9 mouse cellular contexts compared by ENCODE assay signal in genomic region chr6:83673395-83673794, GRCm38 (mm10). TPM values are rescaled to one million over a fixed set of nuclear protein-coding genes. Genes with fewer than 3 reads are reported as not detected.
A peak's percentile ranks its signal among the peaks of the same experiment; 100 is the strongest.
DNase-seq lines count a peak whose midpoint lies in the region; ATAC-seq and TF ChIP-seq lines count a peak whose summit lies in the region.
"Had no signal": no experiment of that assay in that cellular context is flagged by ENCODE, and none has a peak within 500 bp of the region (broad histone marks: within the 10 kb centered on the region; RNA-seq: fewer than 3 reads in every experiment).

No protein-coding gene starts in this region.

- no peak overlapping the region for H3K27ac ChIP-seq in kidney, embryonic 15.5 days
- no peak overlapping the region for H3K27ac ChIP-seq in liver, embryonic 14.5 days
- H3K27ac ChIP-seq: stomach, embryonic 15.5 days had no signal

- no peaks in the 10 kb centered on the region for H3K9me3 ChIP-seq in kidney, embryonic 15.5 days (replicated peaks)
- no peaks in the 10 kb centered on the region for H3K9me3 ChIP-seq in liver, embryonic 14.5 days (ENCODE audit: control insufficient read depth, low read length)
- H3K9me3 ChIP-seq: stomach, embryonic 15.5 days had no signal

- 5% methylated on average over 4 of the region's 4 CpGs for WGBS in kidney, embryonic 15.5 days
- 5% methylated on average over 4 of the region's 4 CpGs for WGBS in liver, embryonic 14.5 days (ENCODE audit: insufficient replicate concordance)

- TF ChIP-seq EP300 in liver, embryonic 14.5 days (IDR thresholded peaks at IDR 0.05; ENCODE audit: low read depth): no peak

- H3K9ac ChIP-seq in kidney, embryonic 15.5 days: no peak overlapping the region
- no peak overlapping the region for H3K9ac ChIP-seq in liver, embryonic 14.5 days (replicated peaks)
- H3K9ac ChIP-seq: stomach, embryonic 15.5 days had no signal

- H3K4me1 ChIP-seq in kidney, embryonic 15.5 days: no peaks in the 10 kb centered on the region
- H3K4me1 ChIP-seq in liver, embryonic 14.5 days (replicated peaks; ENCODE audit: control insufficient read depth in 2 of 2, insufficient read depth in 2 of 2, low read length in 1 of 2): no peaks in the 10 kb centered on the region
- H3K4me1 ChIP-seq: stomach, embryonic 15.5 days had no signal

- peak; percentile 80 for TF ChIP-seq CTCF in liver, embryonic 14.5 days (IDR thresholded peaks at IDR 0.05; ENCODE audit: low read depth)

- H3K36me3 ChIP-seq in kidney, embryonic 15.5 days: no peaks in the 10 kb centered on the region
- H3K36me3 ChIP-seq in liver, embryonic 14.5 days (replicated peaks; ENCODE audit: control insufficient read depth, insufficient read depth, low read depth): no peaks in the 10 kb centered on the region
- H3K36me3 ChIP-seq: stomach, embryonic 15.5 days had no signal

- peaks cover 11% of the 10 kb centered on the region; the same call in 1 of the 2 replicates for H3K27me3 ChIP-seq in kidney, embryonic 15.5 days
- no peaks in the 10 kb centered on the region for H3K27me3 ChIP-seq in liver, embryonic 14.5 days (ENCODE audit: control insufficient read depth, insufficient read depth, low read length)

- no peak overlapping the region for H3K4me3 ChIP-seq in kidney, embryonic 15.5 days (replicated peaks)
- no peak overlapping the region for H3K4me3 ChIP-seq in liver, embryonic 14.5 days (ENCODE audit: insufficient read depth in 1 of 2, low read depth in 2 of 2, low read length in 2 of 2)
- H3K4me3 ChIP-seq: stomach, embryonic 15.5 days had no signal

- peak; percentile 27 for DNase-seq in kidney, adult 11 months
- peak; percentile 42 for DNase-seq in c-Kit-positive CD71-positive TER-119-negative erythroid progenitor cells, embryonic 14.5 days (ENCODE audit: low read depth)
- DNase-seq in frontal cortex, adult 2 months (ENCODE audit: extremely low spot score in 1 of 2, low spot score in 1 of 2): peak; percentile 42 to 91
- DNase-seq in kidney, postnatal 10 days: peak; percentile 87
- peak; percentile 20 to 45 (median 29) for DNase-seq in liver, embryonic 14.5 days (ENCODE audit: low read depth in 3 of 3, low spot score in 3 of 3)
- peak; percentile 60 for DNase-seq in retina, postnatal 7 days (ENCODE audit: low read depth, low spot score)
- DNase-seq in urinary bladder, adult 18-20 months (ENCODE audit: low spot score in 2 of 2): peak; percentile 13 to 50

- no peak overlapping the region for H3K4me2 ChIP-seq in kidney, embryonic 15.5 days
- H3K4me2 ChIP-seq in liver, embryonic 14.5 days (ENCODE audit: low read depth): no peak overlapping the region
- H3K4me2 ChIP-seq: stomach, embryonic 15.5 days had no signal

- no peak for ATAC-seq in kidney, embryonic 15.5 days (replicated peaks; ENCODE audit: low FRiP score)
- ATAC-seq in liver, embryonic 14.5 days (ENCODE audit: insufficient read depth): no peak

RNA-seq across cellular contexts. Expression of gene Cd207, which starts 4.3 kb away (rescaled TPM):
- not detected in 2 replicates for polyA plus RNA-seq in kidney, embryonic 15.5 days (2015; fragmentation: Nextera tagmentation; extraction: Ambion mirVana)
- polyA plus RNA-seq in frontal cortex, adult 2 months (2012; rRNA removed): 0.06 TPM in 1 of 2 replicates, not detected in the other
- polyA plus RNA-seq in liver, embryonic 14.5 days (2012; rRNA removed): 0.08 and 0.17 TPM in 2 replicates
- polyA plus RNA-seq in liver, embryonic 14.5 days (2014; fragmentation: Nextera tagmentation; extraction: Ambion mirVana): 0.33 and 0.53 TPM in 2 replicates

RNA-seq across cellular contexts. Expression of gene Clec4f, which starts 17.4 kb away (rescaled TPM):
- 0.18 TPM in 1 of 2 replicates, not detected in the other for polyA plus RNA-seq in kidney, embryonic 15.5 days (2015; fragmentation: Nextera tagmentation; extraction: Ambion mirVana)
- polyA plus RNA-seq in frontal cortex, adult 2 months (2012; rRNA removed): not detected in 2 replicates
- polyA plus RNA-seq in liver, embryonic 14.5 days (2012; rRNA removed): 3.3 and 3.9 TPM in 2 replicates
- polyA plus RNA-seq in liver, embryonic 14.5 days (2014; fragmentation: Nextera tagmentation; extraction: Ambion mirVana): 4.1 and 5.3 TPM in 2 replicates

RNA-seq across cellular contexts. Expression of gene Vax2, which starts 37.7 kb away (rescaled TPM):
- polyA plus RNA-seq in kidney, embryonic 15.5 days (2015; fragmentation: Nextera tagmentation; extraction: Ambion mirVana): not detected in 2 replicates
- not detected in 2 replicates for polyA plus RNA-seq in frontal cortex, adult 2 months (2012; rRNA removed)
- not detected in 2 replicates for polyA plus RNA-seq in liver, embryonic 14.5 days (2012; rRNA removed)
- polyA plus RNA-seq in liver, embryonic 14.5 days (2014; fragmentation: Nextera tagmentation; extraction: Ambion mirVana): not detected in 2 replicates
- polyA plus RNA-seq: stomach, embryonic 15.5 days had no signal

Comparison
In these comparisons a context has a peak if more than half of its experiments do, and no peak if none do; other contexts are left out.
1. DNase-seq: peak in every context shown above with its lines; median percentile 87 in kidney, postnatal 10 days; 66 in frontal cortex, adult 2 months; 60 in retina, postnatal 7 days; 42 in c-Kit-positive CD71-positive TER-119-negative erythroid progenitor cells, embryonic 14.5 days; 32 in urinary bladder, adult 18-20 months; 29 in liver, embryonic 14.5 days; 27 in kidney, adult 11 months.